Mouse (Mus musculus): ENCODE data around the gene 4930563M21Rik. TPM values are rescaled to one million over a fixed set of nuclear protein-coding genes. Genes with fewer than 3 reads are reported as not detected.

The 4930563M21Rik gene
- not detected in 2 replicates for total RNA-seq (2014; fragmentation: Nextera tagmentation)
- total RNA-seq (2017), result not detected in 2 replicates
- polyA plus RNA-seq (2012), result not detected in 2 replicates

DNA sequence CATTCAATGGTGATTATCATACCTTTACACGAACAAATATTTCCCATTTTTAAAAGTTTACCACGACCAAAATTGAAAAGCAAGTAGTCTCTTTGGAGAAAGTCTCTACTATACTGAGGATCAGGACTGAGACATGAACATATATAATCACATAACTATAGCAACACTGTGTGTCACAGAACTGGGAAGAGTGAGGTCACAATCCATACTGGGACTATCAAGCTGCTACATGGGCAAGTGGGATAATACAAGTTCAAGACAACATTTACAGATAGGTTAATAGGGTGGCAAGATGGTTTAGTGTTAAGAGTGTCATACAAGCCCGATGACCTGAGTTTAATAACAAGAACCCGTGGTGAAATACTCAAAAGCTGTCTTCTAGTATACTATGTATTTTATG, at the start of gene 4930563M21Rik:
Gene 4930563M21Rik (minus strand): TSS at position 101 of the 400 bp plus-strand sequence.
- DNase-seq (ENCODE audit: low spot score), result no peak
- H3K4me3 ChIP-seq (ENCODE audit: low read depth, low read length), result no peak within 1 kb of the TSS
- H3K36me3 ChIP-seq (replicated peaks), result no peaks in the 10 kb centered on the region
- no peak for TF ChIP-seq CTCF (IDR thresholded peaks at IDR 0.05; ENCODE audit: low read depth, low read length)
- TF ChIP-seq GATA1 (IDR thresholded peaks at IDR 0.05; ENCODE audit: borderline replicate concordance, low read length), result no peak
- no peak for TF ChIP-seq TAL1 (conservative IDR thresholded peaks at IDR 0.05; ENCODE audit: low read depth, low read length)
- TF ChIP-seq POLR2AphosphoS5 (IDR thresholded peaks at IDR 0.05; ENCODE audit: insufficient replicate concordance, low read depth, low read length), result no peak
- TF ChIP-seq GATA2 (IDR thresholded peaks at IDR 0.05; ENCODE audit: borderline replicate concordance, low read depth, low read length), result no peak
- H3K9me3 ChIP-seq (replicated peaks), result no peaks in the 10 kb centered on the region
- no peaks in the 10 kb centered on the region for H3K27me3 ChIP-seq (ENCODE audit: insufficient read depth, low read length)
- no peak for ATAC-seq (ENCODE audit: extremely low read depth, insufficient number of reproducible peaks, low FRiP score, poor library complexity, severe bottlenecking)
- no peaks in the 10 kb centered on the region for H3K4me1 ChIP-seq (ENCODE audit: insufficient read depth, low read depth, low read length)

DNA sequence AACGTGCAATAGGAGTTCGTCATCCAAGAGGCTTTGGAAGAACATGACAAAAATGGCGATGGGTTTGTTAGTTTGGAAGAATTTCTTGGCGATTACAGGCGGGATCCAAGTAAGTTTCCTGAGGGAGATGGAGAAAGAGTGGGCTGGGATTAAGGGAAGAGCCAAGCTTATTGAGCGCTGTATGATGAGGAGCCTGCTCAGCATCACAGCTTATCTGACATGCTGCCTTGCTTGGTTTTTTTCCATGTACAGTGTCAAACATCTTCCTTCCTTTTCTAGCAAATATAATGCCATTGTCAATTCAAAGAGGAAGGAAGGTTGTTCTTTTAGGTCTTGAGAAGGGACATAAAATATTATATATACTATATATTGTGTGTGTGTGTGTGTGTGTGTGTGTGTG, 45.8 kb upstream of the 4930563M21Rik start:
- Histone ChIP-seq H3K9me3 (replicated peaks) (no peaks in the 10 kb centered on the region), H3K36me3 (replicated peaks) (peaks cover 40% of the 10 kb centered on the region), H3K4me3 (ENCODE audit: low read depth, low read length) (no peak overlapping the region), H3K27me3 (ENCODE audit: insufficient read depth, low read length) (no peaks in the 10 kb centered on the region), H3K4me1 (ENCODE audit: insufficient read depth, low read depth, low read length) (peaks cover 3% of the 10 kb centered on the region)
- DNase-seq (ENCODE audit: low spot score) (no peak), ATAC-seq (ENCODE audit: extremely low read depth, insufficient number of reproducible peaks, low FRiP score, poor library complexity, severe bottlenecking) (no peak)
- TF ChIP-seq GATA2 (IDR thresholded peaks at IDR 0.05; ENCODE audit: borderline replicate concordance, low read depth, low read length), result no peak
- no peak for TF ChIP-seq POLR2AphosphoS5 (IDR thresholded peaks at IDR 0.05; ENCODE audit: insufficient replicate concordance, low read depth, low read length)
- no peak for TF ChIP-seq GATA1 (IDR thresholded peaks at IDR 0.05; ENCODE audit: borderline replicate concordance, low read length)
- no peak for TF ChIP-seq TAL1 (conservative IDR thresholded peaks at IDR 0.05; ENCODE audit: low read depth, low read length)
- no peak for TF ChIP-seq CTCF (IDR thresholded peaks at IDR 0.05; ENCODE audit: low read depth, low read length)

DNA sequence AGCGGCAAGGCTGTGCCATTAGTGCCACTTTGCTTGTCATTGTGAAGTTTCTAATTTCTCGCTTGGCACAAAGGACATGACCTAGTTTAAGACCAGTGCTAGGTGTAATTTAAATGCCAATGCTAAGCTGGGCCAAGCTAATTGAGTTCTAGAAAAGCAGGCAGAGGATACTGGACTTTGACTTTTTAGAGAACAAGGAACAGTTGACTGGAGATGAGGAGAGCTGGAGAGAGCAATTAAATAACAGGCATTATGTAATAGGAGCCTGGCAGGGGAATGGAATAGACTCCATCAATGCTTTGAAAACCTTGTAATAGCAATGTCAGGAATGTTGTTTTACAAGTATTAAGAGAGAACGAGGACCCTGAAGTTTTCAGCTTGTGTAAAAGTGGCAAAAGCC, 43.4 kb upstream of the 4930563M21Rik start:
- DNase-seq (ENCODE audit: low spot score) (no peak), ATAC-seq (ENCODE audit: extremely low read depth, insufficient number of reproducible peaks, low FRiP score, poor library complexity, severe bottlenecking) (no peak)
- no peak overlapping the region for H3K4me3 ChIP-seq (ENCODE audit: low read depth, low read length)
- no peaks in the 10 kb centered on the region for H3K9me3 ChIP-seq (replicated peaks)
- no peaks in the 10 kb centered on the region for H3K27me3 ChIP-seq (ENCODE audit: insufficient read depth, low read length)
- peaks cover 3% of the 10 kb centered on the region for H3K4me1 ChIP-seq (ENCODE audit: insufficient read depth, low read depth, low read length)
- peaks cover 32% of the 10 kb centered on the region for H3K36me3 ChIP-seq (replicated peaks)
- no peak for TF ChIP-seq GATA2 (IDR thresholded peaks at IDR 0.05; ENCODE audit: borderline replicate concordance, low read depth, low read length)

GRCm38 (mm10) chr9:56042181-56042621, 31.9 kb upstream of the 4930563M21Rik start:
- Histone ChIP-seq H3K4me3 (ENCODE audit: low read depth, low read length) (peak overlapping the region; percentile 85), H3K4me1 (ENCODE audit: insufficient read depth, low read depth, low read length) (peaks cover 15% of the 10 kb centered on the region), H3K36me3 (replicated peaks) (peaks cover 6% of the 10 kb centered on the region), H3K9me3 (replicated peaks) (no peaks in the 10 kb centered on the region), H3K27me3 (ENCODE audit: insufficient read depth, low read length) (no peaks in the 10 kb centered on the region)
- DNase-seq (ENCODE audit: low spot score) (no peak), ATAC-seq (ENCODE audit: extremely low read depth, insufficient number of reproducible peaks, low FRiP score, poor library complexity, severe bottlenecking) (no peak; the same call in 1 of the 2 replicates)
- TF ChIP-seq POLR2AphosphoS5 (IDR thresholded peaks at IDR 0.05; ENCODE audit: insufficient replicate concordance, low read depth, low read length), result no peak
- no peak for TF ChIP-seq TAL1 (conservative IDR thresholded peaks at IDR 0.05; ENCODE audit: low read depth, low read length)
- no peak for TF ChIP-seq GATA1 (IDR thresholded peaks at IDR 0.05; ENCODE audit: borderline replicate concordance, low read length)
- TF ChIP-seq CTCF (IDR thresholded peaks at IDR 0.05; ENCODE audit: low read depth, low read length), result no peak
- no peak for TF ChIP-seq GATA2 (IDR thresholded peaks at IDR 0.05; ENCODE audit: borderline replicate concordance, low read depth, low read length)

GRCm38 (mm10) chr9:56041372-56042180, 31.2 kb upstream of the 4930563M21Rik start, which contains the start of gene Rcn2:
Rcn2 (plus strand) TSS chr9:56041845.
- peak; percentile 91 for DNase-seq (ENCODE audit: low spot score)
- H3K4me3 ChIP-seq (ENCODE audit: low read depth, low read length), result peak within 1 kb of the TSS; percentile 85
- ATAC-seq (ENCODE audit: extremely low read depth, insufficient number of reproducible peaks, low FRiP score, poor library complexity, severe bottlenecking), result peak; percentile 100
- H3K9me3 ChIP-seq (replicated peaks), result no peaks in the 10 kb centered on the region
- peaks cover 6% of the 10 kb centered on the region for H3K36me3 ChIP-seq (replicated peaks)
- H3K4me1 ChIP-seq (ENCODE audit: insufficient read depth, low read depth, low read length), result peaks cover 15% of the 10 kb centered on the region
- TF ChIP-seq GATA2 (IDR thresholded peaks at IDR 0.05; ENCODE audit: borderline replicate concordance, low read depth, low read length), result no peak
- TF ChIP-seq GATA1 (IDR thresholded peaks at IDR 0.05; ENCODE audit: borderline replicate concordance, low read length), result no peak
- TF ChIP-seq CTCF (IDR thresholded peaks at IDR 0.05; ENCODE audit: low read depth, low read length), result no peak
- no peak for TF ChIP-seq TAL1 (conservative IDR thresholded peaks at IDR 0.05; ENCODE audit: low read depth, low read length)
- TF ChIP-seq POLR2AphosphoS5 (IDR thresholded peaks at IDR 0.05; ENCODE audit: insufficient replicate concordance, low read depth, low read length), result no peak
- no peaks in the 10 kb centered on the region for H3K27me3 ChIP-seq (ENCODE audit: insufficient read depth, low read length)

DNA sequence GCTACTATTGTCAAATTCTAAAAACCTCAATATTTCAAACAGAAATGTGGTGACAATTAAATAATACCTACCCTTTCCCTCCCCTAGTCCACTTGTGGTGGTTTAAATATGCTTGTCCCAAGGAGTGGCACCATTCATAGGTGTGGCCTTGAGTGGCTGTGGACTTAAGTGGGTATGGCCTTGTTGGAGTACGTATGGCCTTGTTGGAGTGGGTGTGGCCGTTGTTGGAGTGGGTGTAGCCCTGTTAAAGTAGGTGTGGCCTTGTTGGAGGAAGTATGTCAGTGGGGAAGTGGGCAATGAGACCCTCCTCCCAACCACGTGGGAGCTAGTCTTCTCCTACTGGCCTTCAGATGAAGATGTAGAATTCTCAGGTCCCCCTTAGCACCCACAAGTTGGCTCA, 21.9 kb upstream of the 4930563M21Rik start:
- ATAC-seq (ENCODE audit: extremely low read depth, insufficient number of reproducible peaks, low FRiP score, poor library complexity, severe bottlenecking), result no peak
- Histone ChIP-seq H3K4me3 (ENCODE audit: low read depth, low read length) (no peak overlapping the region), H3K4me1 (ENCODE audit: insufficient read depth, low read depth, low read length) (peaks cover 4% of the 10 kb centered on the region; the same call in 1 of the 2 replicates), H3K27me3 (ENCODE audit: insufficient read depth, low read length) (peaks cover 4% of the 10 kb centered on the region; the same call in 1 of the 2 replicates), H3K9me3 (replicated peaks) (no peaks in the 10 kb centered on the region), H3K36me3 (replicated peaks) (no peaks in the 10 kb centered on the region)
- TF ChIP-seq POLR2AphosphoS5 (IDR thresholded peaks at IDR 0.05; ENCODE audit: insufficient replicate concordance, low read depth, low read length) (no peak), CTCF (IDR thresholded peaks at IDR 0.05; ENCODE audit: low read depth, low read length) (no peak), GATA1 (IDR thresholded peaks at IDR 0.05; ENCODE audit: borderline replicate concordance, low read length) (no peak), TAL1 (conservative IDR thresholded peaks at IDR 0.05; ENCODE audit: low read depth, low read length) (no peak), GATA2 (IDR thresholded peaks at IDR 0.05; ENCODE audit: borderline replicate concordance, low read depth, low read length) (no peak)
- no peak for DNase-seq (ENCODE audit: low spot score)
